Mouse (Mus musculus) ES-Bruce4 (cell line): ENCODE results near the gene Fam76b.

Source experiments
- CTCF ChIP-seq: IDR thresholded peaks from one replicate; pipeline ENCODE4 v1.8.1; 2011; ENCODE audit warnings: low read depth, low read length
- EP300 ChIP-seq: IDR thresholded peaks from 2 replicates; pipeline ENCODE4 v1.6.1; 2011; ENCODE audit warnings: low read depth, low read length; ENCODE audit not compliant: insufficient read depth

DNA sequence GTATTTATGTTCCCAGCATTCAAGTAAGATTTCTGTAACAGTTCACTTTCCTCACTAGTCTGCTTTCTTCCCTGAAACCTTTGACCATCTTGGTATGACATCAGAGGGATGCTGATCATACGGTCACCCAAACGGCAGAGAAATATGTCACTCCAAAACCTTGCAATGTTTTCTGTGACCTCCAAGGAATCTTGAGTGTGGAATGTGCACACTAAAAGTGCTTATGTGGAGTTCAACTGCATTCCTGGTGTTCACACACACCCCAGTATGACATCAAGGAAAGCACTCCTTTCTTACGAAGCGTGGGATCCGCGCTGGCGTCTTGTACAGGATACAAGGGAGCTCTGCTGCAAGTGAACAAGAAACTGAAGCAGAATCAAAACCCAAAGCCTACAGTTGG is 20.7 kb upstream of the Fam76b start:
- TF ChIP-seq CTCF (no peak), EP300 (no peak)
